Mouse (Mus musculus): ENCODE results near the gene A030014E15Rik.

DNA sequence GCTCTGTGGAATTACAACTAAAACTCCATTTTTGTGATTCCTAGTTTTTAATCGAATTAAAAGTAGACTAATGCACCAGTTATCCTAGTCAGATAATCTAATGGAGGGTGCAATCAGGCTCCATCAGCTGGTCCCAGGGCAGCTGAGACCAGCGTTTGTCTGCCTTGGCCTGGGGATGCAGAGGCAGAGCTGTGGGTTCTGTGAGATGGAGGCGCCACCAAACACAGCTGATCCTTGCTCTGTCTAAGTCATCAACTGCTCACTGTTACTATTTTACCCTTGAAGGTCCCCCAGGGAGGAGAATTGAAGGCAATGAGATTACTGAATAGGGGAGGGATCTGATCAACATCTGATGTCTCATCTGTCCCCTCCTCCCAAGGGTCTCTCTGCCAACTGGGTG, 41.7 kb downstream of the A030014E15Rik start:
- TF ChIP-seq CTCF (IDR thresholded peaks at IDR 0.05; ENCODE audit: borderline replicate concordance, control insufficient read depth, extremely low read depth, insufficient read depth, low read length, poor library complexity) (no peak), POLR2A (IDR thresholded peaks at IDR 0.05; ENCODE audit: control insufficient read depth, extremely low read depth, insufficient read depth, low read length, poor library complexity) (no peak)

All from thymus, adult 2 months (tissue).